Mouse (Mus musculus) layer of hippocampus, postnatal 25 days (tissue): Measurements from ENCODE around the gene Pde4dip. TPM values are rescaled to one million over a fixed set of nuclear protein-coding genes. Genes with fewer than 3 reads are reported as not detected.

Experiments
- DNase-seq, 2 experiments: peaks; one replicate each; pipeline ENCODE4 v3.0.0; 2022; ENCODE audit warnings: mixed read lengths in 2 of 2, low spot score in 1 of 2; ENCODE audit errors: extremely low spot score in 1 of 2
- total RNA-seq, 2 experiments: library from RNA; stranded (reverse); gene quantifications; 2 replicates each; pipeline ENCODE4 v1.2.3; 2021

The Pde4dip gene
- total RNA-seq = 100 to 1,000 TPM; 219 to 249 TPM

DNA sequence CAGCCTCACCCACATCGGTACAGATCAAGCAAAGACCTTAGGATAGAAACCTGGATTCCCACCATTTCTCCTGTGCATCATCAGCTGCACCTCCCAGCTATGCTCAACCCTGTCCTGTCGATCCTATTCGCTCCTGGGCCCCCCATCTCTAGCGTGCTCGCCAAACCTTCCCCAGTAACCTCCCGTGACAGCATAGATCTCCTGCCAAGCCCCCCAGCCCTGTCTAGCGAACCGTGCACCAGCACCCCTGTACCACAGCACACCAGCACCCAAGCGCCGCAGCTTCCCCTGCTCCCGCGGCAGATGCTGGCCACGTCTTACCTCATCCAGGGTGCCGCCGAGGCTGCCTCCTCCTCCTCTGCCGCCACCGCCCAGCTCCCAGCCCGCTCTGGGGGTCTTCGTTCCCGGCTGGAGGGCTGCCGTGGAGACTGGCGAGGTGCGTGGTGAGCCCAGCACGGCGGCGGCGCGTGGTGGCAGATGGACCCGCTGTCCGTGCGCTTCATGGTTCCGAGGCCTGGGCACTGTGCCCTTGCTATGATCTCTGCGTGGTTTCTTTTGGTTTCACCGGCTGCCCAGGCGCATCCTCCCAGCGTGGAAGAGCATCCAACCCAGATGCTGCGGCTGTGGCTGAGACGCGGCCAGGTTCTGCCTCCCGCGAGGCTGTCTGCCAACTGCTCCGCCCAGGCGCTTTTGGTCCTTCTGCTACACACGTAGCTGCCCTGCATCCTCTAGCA is at the start of gene Pde4dip:
Gene Pde4dip (minus strand): TSS at position 540 of the 734 bp plus-strand sequence.
- DNase-seq = peak; percentile 57 to 69

GRCm38 (mm10) chr3:97937945-97938266 is 49.4 kb upstream of the Pde4dip start:
- DNase-seq = no peak

GRCm38 (mm10) chr3:97937068-97937944 is 48.8 kb upstream of the Pde4dip start:
- DNase-seq = no peak

- no peak for DNase-seq
Observed at GRCm38 (mm10) chr3:97934331-97935300, 46.1 kb upstream of the Pde4dip start.

GRCm38 (mm10) chr3:97933811-97934210 is 45.3 kb upstream of the Pde4dip start:
- DNase-seq = no peak

- DNase-seq = no peak
Observed at GRCm38 (mm10) chr3:97933251-97933650, 44.7 kb upstream of the Pde4dip start.

DNA sequence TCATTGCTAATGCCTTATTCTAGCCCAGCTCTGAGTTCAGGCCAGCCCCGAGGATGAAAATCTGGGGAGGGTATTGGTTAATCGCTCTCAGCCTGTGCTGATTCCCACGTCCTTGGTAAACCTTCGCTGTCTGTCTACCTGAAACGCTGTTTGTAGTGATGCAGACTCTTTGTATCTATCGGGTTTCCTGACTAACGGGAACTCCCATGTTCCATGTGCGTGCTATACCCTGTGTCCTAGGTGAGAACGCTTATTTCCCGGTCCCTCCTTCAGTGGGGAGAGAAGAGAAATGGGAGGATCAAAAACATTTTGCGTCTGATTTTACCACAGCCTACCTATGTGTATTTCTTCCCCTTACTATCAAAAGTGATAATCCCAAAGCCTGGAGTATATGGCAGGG is 44.3 kb upstream of the Pde4dip start:
- DNase-seq = no peak

GRCm38 (mm10) chr3:97932131-97932530 is 43.6 kb upstream of the Pde4dip start:
- no peak for DNase-seq

DNA sequence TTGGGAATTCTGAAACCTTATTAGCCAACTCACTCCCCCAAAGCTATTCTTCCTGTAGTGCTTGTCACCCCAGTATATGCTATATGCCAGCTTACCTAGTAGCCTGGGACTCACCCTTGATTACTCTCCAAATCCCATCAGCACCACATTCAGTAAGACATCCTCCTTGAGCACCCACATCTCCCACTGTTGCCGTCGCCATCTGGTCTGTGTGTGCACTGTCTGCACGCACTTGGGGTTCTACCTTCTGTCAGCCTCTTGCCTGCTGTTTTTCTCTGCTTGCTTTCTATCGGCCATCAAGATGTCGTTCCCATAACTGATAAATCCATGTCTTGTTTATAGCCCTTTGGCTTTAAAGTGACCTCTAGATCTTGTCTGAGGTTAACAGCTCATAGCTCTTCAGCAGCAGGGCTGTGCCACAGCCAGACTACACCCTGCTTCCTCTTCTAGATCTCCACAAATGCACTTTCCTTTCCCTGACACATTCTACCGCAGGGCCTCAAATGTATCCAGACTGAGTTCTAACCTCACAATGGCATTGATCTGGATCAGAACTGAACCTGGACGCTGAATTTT is 42.9 kb upstream of the Pde4dip start:
- no peak for DNase-seq

GRCm38 (mm10) chr3:97930787-97931158 is 42.3 kb upstream of the Pde4dip start:
- DNase-seq = no peak

GRCm38 (mm10) chr3:97930141-97930786 is 41.8 kb upstream of the Pde4dip start:
- DNase-seq = no peak

DNA sequence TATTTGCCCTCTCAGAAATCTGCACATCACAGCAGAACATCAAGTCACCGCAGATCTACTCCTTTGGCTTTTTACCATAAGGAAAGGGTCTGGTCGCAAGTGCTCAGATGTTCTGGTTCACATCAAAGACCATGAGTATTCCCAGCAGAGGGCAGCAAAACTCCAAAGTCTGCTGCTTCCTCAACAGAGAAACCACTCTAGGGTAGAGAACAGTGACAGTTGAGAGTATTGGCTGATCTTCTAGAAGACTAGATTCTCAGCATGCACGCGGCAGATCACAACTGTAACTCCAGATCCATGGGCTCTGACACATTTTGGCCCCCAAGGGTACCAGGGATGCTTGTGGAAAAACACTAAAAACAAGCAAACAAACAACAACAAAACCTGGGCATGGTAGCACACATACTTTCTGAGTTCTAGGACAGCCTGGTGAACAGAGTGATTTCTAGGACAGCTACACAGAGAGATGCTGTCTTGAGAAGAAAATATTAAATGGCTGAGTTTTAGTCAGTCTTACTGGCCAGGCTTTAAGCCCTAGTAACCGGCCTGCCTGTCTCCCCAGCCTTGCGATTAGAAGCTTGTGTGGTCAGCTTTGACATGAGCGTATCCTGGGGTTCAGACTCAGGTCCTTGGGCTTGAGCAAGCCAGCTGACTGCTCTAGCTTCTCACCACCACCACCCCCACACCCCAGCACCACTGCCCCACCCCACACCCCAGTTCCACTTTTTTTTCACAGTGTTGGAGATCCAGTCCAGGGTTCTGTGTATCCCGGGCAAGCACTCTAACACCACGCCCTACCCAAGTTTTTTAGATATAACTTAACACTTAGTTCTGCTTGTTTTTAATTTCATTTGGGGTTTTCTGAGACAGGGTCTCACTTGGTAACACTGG is 40.7 kb upstream of the Pde4dip start:
- peak; percentile 56 to 92 for DNase-seq

DNA sequence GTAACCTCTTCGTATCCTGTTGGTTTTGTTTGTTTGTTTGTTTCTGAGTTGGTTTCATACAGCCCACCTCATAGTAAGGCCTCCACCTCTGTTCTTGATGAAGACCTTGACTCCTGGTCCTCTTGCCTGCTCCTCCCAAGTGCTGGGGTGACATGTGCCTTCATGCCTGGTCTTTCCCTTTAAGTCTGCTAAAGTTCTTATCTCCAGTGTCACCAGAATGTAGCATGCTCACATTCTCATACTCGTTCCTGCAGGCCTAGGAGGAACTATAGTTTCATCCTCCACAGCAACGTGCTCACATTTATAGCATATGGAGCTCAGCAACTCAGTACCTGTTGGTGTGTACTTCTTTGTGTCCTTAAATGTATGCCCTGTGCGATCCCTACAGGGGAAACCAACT is 38.8 kb upstream of the Pde4dip start:
- no peak for DNase-seq

DNA sequence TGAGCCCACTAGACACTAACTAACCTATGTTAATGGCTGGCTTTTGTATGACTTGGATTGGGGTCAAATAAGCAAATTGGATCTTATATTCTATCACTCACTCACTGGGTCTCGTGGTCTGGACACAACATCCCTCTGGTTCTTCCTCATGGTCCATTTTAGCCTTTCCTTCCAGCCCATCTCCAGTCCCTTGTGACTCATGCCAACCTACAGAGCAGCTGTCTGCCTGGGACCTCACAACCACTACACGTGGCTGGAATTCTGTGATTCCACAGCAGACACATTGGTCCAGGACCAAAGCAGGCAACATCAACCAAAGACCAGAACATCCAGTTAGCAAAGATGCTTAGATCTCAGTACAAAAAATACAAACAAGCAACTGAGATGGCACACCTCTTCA is 36.7 kb upstream of the Pde4dip start:
- DNase-seq = no peak

GRCm38 (mm10) chr3:97918885-97919550 is 30.5 kb upstream of the Pde4dip start:
- DNase-seq = no peak

- no peak for DNase-seq
Observed at GRCm38 (mm10) chr3:97915081-97915480, 26.6 kb upstream of the Pde4dip start.

DNA sequence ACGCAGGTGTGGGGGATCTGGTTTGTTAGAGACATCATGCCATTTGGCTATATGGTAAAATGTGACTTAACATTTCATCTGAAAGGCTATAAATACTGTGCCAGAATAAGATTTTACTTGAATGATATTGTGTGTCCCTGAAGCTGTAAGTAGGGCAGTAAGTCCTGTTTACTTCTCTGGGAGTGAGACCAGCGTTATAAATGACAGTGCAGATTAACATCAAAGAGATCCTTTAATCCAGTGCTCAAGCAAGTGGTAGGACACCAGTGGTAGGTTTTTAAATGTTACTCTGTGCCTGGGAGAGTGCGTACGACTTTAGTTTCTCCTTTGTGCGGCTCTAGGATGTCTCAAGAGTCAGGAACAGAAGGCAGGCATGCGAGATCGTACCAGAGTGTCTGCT is 22.6 kb upstream of the Pde4dip start:
- no peak for DNase-seq

GRCm38 (mm10) chr3:97909737-97910136 is 21.2 kb upstream of the Pde4dip start:
- no peak for DNase-seq
